ENCODE assay signal across 8 mouse cellular contexts in the genomic region with DNA sequence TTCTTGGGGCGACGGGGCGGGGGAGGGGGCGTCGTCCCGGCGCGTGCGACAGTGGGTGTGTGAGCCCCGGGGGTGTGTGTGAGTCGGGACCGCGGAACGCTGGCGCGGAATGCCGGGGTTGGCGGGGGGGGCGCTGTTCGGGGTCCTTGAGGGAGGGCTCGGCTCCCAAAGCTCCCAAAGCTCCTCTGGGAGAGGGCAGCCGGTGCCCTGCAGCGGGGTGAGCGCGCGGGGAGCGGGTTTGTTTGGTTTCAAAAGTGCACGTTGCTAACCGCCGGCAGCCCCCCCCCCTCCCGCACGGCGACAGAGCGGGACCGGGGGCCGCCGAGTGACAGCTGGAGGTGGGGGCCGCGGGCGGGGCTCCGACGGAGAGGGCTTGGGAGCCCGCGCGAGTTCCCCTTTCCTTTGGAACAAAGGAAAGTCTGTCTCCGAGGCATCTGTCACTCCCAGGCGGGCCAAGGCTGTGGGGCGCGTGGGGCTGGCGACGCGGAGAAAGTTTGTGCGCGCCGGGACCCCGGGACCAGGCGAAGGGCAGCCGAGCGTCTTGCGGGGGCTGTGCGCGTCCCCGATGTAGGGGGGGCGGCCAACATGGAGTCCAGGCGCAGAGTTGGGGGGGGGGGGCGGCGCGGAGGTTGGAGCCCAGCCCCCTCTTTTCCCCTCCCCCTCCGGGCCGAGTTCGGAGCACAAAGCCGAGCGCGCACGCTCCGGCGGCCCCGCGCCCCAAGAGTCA. TPM values are rescaled to one million over a fixed set of nuclear protein-coding genes. Genes with fewer than 3 reads are reported as not detected.
DNase-seq lines count a peak whose midpoint lies in the region; ATAC-seq and TF ChIP-seq lines count a peak whose summit lies in the region.

No protein-coding gene starts in this region.

- H3K4me2 ChIP-seq in forebrain, embryonic 14.5 days (ENCODE audit: low read length), result peak overlapping the region; percentile 83
- H3K4me2 ChIP-seq in kidney, embryonic 15.5 days, result peak overlapping the region; percentile 86

- no peaks in the 10 kb centered on the region for H3K27me3 ChIP-seq in forebrain, embryonic 14.5 days (replicated peaks; ENCODE audit: control insufficient read depth, insufficient read depth, low read length)
- no peaks in the 10 kb centered on the region for H3K27me3 ChIP-seq in kidney, embryonic 15.5 days

- ATAC-seq in forebrain, embryonic 14.5 days, result peak; percentile 60
- peak; percentile 25 for ATAC-seq in kidney, embryonic 15.5 days (replicated peaks; ENCODE audit: low FRiP score)
- peak; percentile 68 for ATAC-seq in megakaryocyte, adult 5-6 weeks (ENCODE audit: poor library complexity, severe bottlenecking)

- H3K27ac ChIP-seq in left cerebral cortex, adult 2 months, result no peak overlapping the region
- peak overlapping the region; percentile 92 for H3K27ac ChIP-seq in forebrain, embryonic 14.5 days (ENCODE audit: low read depth, low read length)
- peak overlapping the region; percentile 94 for H3K27ac ChIP-seq in kidney, embryonic 15.5 days

- no peaks in the 10 kb centered on the region for H3K9me3 ChIP-seq in forebrain, embryonic 14.5 days (replicated peaks; ENCODE audit: control insufficient read depth, low read length)
- H3K9me3 ChIP-seq in kidney, embryonic 15.5 days (replicated peaks), result no peaks in the 10 kb centered on the region

- DNase-seq in left cerebral cortex, adult 2 months (ENCODE audit: extremely low spot score in 1 of 2, low spot score in 2 of 2), result peak in 1 of 2 experiments; percentile 14
- no peak for DNase-seq in left cerebral cortex, adult 18-20 months (ENCODE audit: low spot score in 2 of 2)
- peak; percentile 34 for DNase-seq in T-cell, adult 2 months (ENCODE audit: low spot score)
- DNase-seq in forebrain, embryonic 14.5 days (ENCODE audit: low spot score), result peak; percentile 67
- peak; percentile 35 to 75 for DNase-seq in spleen, postnatal 4 days (ENCODE audit: low spot score in 2 of 2)
- no peak for DNase-seq in cerebellum, adult 11-12 months

- under 1% methylated on average over 55 of the region's 79 CpGs for WGBS in forebrain, embryonic 14.5 days
- under 1% methylated on average over 74 of the region's 79 CpGs for WGBS in kidney, embryonic 15.5 days

- intact Hi-C loops in left cerebral cortex, adult 2 months (cut with DNase I), result no loop called here

- H3K4me1 ChIP-seq in forebrain, embryonic 14.5 days (ENCODE audit: control insufficient read depth, insufficient read depth, low read length), result peaks cover 36% of the 10 kb centered on the region
- H3K4me1 ChIP-seq in kidney, embryonic 15.5 days, result peaks cover 59% of the 10 kb centered on the region

- no peak for TF ChIP-seq CTCF in left cerebral cortex, adult 2 months (IDR thresholded peaks at IDR 0.05)

- peak overlapping the region; percentile 81 for H3K9ac ChIP-seq in forebrain, embryonic 14.5 days (ENCODE audit: low read length)
- peak overlapping the region; percentile 84 for H3K9ac ChIP-seq in kidney, embryonic 15.5 days

- no peaks in the 10 kb centered on the region; the same call in 1 of the 2 replicates for H3K36me3 ChIP-seq in forebrain, embryonic 14.5 days (ENCODE audit: control insufficient read depth, insufficient read depth, low read length)
- peaks cover 34% of the 10 kb centered on the region for H3K36me3 ChIP-seq in kidney, embryonic 15.5 days

- peak overlapping the region; percentile 50 for H3K4me3 ChIP-seq in left cerebral cortex, adult 2 months
- peak overlapping the region; percentile 79 for H3K4me3 ChIP-seq in forebrain, embryonic 14.5 days (ENCODE audit: low read depth, low read length)
- H3K4me3 ChIP-seq in kidney, embryonic 15.5 days (replicated peaks), result peak overlapping the region; percentile 78

RNA-seq across cellular contexts. Expression of gene Tgif2, which starts 0.7 kb away (rescaled TPM):
- total RNA-seq in left cerebral cortex, adult 2 months (2021), result under 1 TPM; 0.68 to 0.89 TPM
- total RNA-seq in left cerebral cortex, adult 18-20 months (2021), result 1 to 10 TPM in 1 of 2 experiments, under 1 TPM in 1; 0.40 to 1.3 TPM
- polyA plus RNA-seq in forebrain, embryonic 14.5 days (2014; fragmentation: Nextera tagmentation; extraction: Ambion mirVana), result 45.1 and 48.0 TPM in 2 replicates
- polyA plus RNA-seq in kidney, embryonic 15.5 days (2015; fragmentation: Nextera tagmentation; extraction: Ambion mirVana), result 62.2 and 68.5 TPM in 2 replicates
- 0.36 and 0.38 TPM in 2 replicates for total RNA-seq in megakaryocyte, adult 5-6 weeks (2015)
- total RNA-seq in megakaryocyte, adult 5-6 weeks (2017), result 0.73 TPM in 1 of 2 replicates, not detected in the other

RNA-seq across cellular contexts. Expression of gene 4930518I15Rik, which starts 17.3 kb away (rescaled TPM):
- 1 to 10 TPM; 2.8 TPM for total RNA-seq in left cerebral cortex, adult 2 months (2021)
- 1 to 10 TPM; 1.7 to 2.9 TPM for total RNA-seq in left cerebral cortex, adult 18-20 months (2021)
- 2.7 and 4.7 TPM in 2 replicates for polyA plus RNA-seq in forebrain, embryonic 14.5 days (2014; fragmentation: Nextera tagmentation; extraction: Ambion mirVana)
- polyA plus RNA-seq in kidney, embryonic 15.5 days (2015; fragmentation: Nextera tagmentation; extraction: Ambion mirVana), result 8.6 and 9.8 TPM in 2 replicates
- 1.4 and 2.4 TPM in 2 replicates for total RNA-seq in megakaryocyte, adult 5-6 weeks (2015)
- total RNA-seq in megakaryocyte, adult 5-6 weeks (2017), result 1.5 and 1.9 TPM in 2 replicates

RNA-seq across cellular contexts. Expression of gene Rab5if, which starts 22.5 kb away (rescaled TPM):
- total RNA-seq in left cerebral cortex, adult 2 months (2021), result 10 to 100 TPM; 87.1 to 94.4 TPM
- total RNA-seq in left cerebral cortex, adult 18-20 months (2021), result 10 to 100 TPM; 89.8 to 97.6 TPM
- polyA plus RNA-seq in forebrain, embryonic 14.5 days (2014; fragmentation: Nextera tagmentation; extraction: Ambion mirVana), result 163 and 174 TPM in 2 replicates
- polyA plus RNA-seq in kidney, embryonic 15.5 days (2015; fragmentation: Nextera tagmentation; extraction: Ambion mirVana), result 174 and 181 TPM in 2 replicates
- total RNA-seq in megakaryocyte, adult 5-6 weeks (2015), result 356 and 374 TPM in 2 replicates
- total RNA-seq in megakaryocyte, adult 5-6 weeks (2017), result 194 and 199 TPM in 2 replicates

RNA-seq across cellular contexts. Expression of gene Sla2, which starts 46.5 kb away (rescaled TPM):
- total RNA-seq in left cerebral cortex, adult 2 months (2021), result under 1 TPM; 0.41 to 0.51 TPM
- under 1 TPM; 0.63 to 0.82 TPM for total RNA-seq in left cerebral cortex, adult 18-20 months (2021)
- 0.09 and 0.11 TPM in 2 replicates for polyA plus RNA-seq in forebrain, embryonic 14.5 days (2014; fragmentation: Nextera tagmentation; extraction: Ambion mirVana)
- 0.22 and 0.30 TPM in 2 replicates for polyA plus RNA-seq in kidney, embryonic 15.5 days (2015; fragmentation: Nextera tagmentation; extraction: Ambion mirVana)
- 0.83 and 2.2 TPM in 2 replicates for total RNA-seq in megakaryocyte, adult 5-6 weeks (2015)
- 1.3 and 1.8 TPM in 2 replicates for total RNA-seq in megakaryocyte, adult 5-6 weeks (2017)

Comparison
In these comparisons a context has a peak if more than half of its experiments do, and no peak if none do; other contexts are left out.
1. DNase-seq: peak in T-cell, adult 2 months (single experiment), forebrain, embryonic 14.5 days (single experiment) and spleen, postnatal 4 days (2 of 2); none in left cerebral cortex, adult 18-20 months (0 of 2) and cerebellum, adult 11-12 months (single experiment).
2. Peak in every context shown above with its lines, with median percentiles within 50 percentile points of each other: H3K4me3 ChIP-seq and ATAC-seq.